15 mouse cellular contexts compared by ENCODE assay signal in genomic region chr6:27240416-27240815, GRCm38 (mm10).
DNase-seq lines count a peak whose midpoint lies in the region; TF ChIP-seq lines count a peak whose summit lies in the region.
"Had no signal": no experiment of that assay in that cellular context is flagged by ENCODE, and none has a peak within 500 bp of the region (broad histone marks: within the 10 kb centered on the region; RNA-seq: fewer than 3 reads in every experiment).

No protein-coding gene starts in this region.

- peak; percentile 50 to 78 for DNase-seq in adrenal gland, adult (ENCODE audit: inconsistent age in 2 of 2, low spot score in 1 of 2)
- no peak for DNase-seq in adrenal gland, postnatal 4 days (ENCODE audit: low spot score in 2 of 2)
- peak; percentile 1 for DNase-seq in kidney, postnatal 14 days
- no peak for DNase-seq in kidney, postnatal 25 days
- DNase-seq in Muller cell, postnatal 12 days (ENCODE audit: inconsistent ontology term): peak; percentile 69
- DNase-seq in gastrocnemius, adult 2 months: peak; percentile 57
- DNase-seq in spleen, adult 18-20 months: no peak
- no peak for DNase-seq in frontal cortex, postnatal 10 days (ENCODE audit: low spot score in 2 of 2)
- DNase-seq: cerebellum, adult 2 months; embryo, embryonic 11 days; kidney, adult 18-20 months; thymus, postnatal 14 days had no signal

- no peak overlapping the region for H3K4me3 ChIP-seq in gastrocnemius, adult 2 months
- H3K4me3 ChIP-seq: heart, embryonic 15.5 days; liver, embryonic 12.5 days; stomach, embryonic 15.5 days had no signal

- TF ChIP-seq CTCF in gastrocnemius, adult 2 months (IDR thresholded peaks at IDR 0.05): no peak

- intact Hi-C loops in gastrocnemius, adult 2 months (cut with DNase I): no loop called here

- H3K27ac ChIP-seq in gastrocnemius, adult 2 months: no peak overlapping the region
- H3K27ac ChIP-seq: heart, embryonic 15.5 days; liver, embryonic 12.5 days; stomach, embryonic 15.5 days had no signal

Comparison
In these comparisons a context has a peak if more than half of its experiments do, and no peak if none do; other contexts are left out.
1. DNase-seq: peak in adrenal gland, adult (2 of 2), kidney, postnatal 14 days (single experiment), Muller cell, postnatal 12 days (single experiment) and gastrocnemius, adult 2 months (single experiment); none in adrenal gland, postnatal 4 days (0 of 2), kidney, postnatal 25 days (0 of 2), spleen, adult 18-20 months (0 of 2) and frontal cortex, postnatal 10 days (0 of 2).